Mouse (Mus musculus) megakaryocyte-erythroid progenitor cell, adult 5-6 weeks (primary cell): ENCODE measurements around the gene Clstn1. TPM values are rescaled to one million over a fixed set of nuclear protein-coding genes. Genes with fewer than 3 reads are reported as not detected.

Experiments used
- ATAC-seq: replicated peaks from 2 replicates; pipeline ENCODE4 v1.8.0; 2016; ENCODE audit warnings: mild to moderate bottlenecking, inconsistent platforms; ENCODE audit not compliant: severe bottlenecking, poor library complexity, low FRiP score, low TSS enrichment
- total RNA-seq, 2 experiments: library from RNA; stranded (forward) in 1 of 2; stranded (reverse) in 1 of 2; fragments of 200-1000, 215-1000 nt in 1 of 2; fragments of >200 nt in 1 of 2; fragmentation: Nextera tagmentation in 1 of 2; gene quantifications; 2 replicates each; pipeline ENCODE4 v1.2.3; 2014 to 2017

The Clstn1 gene
- total RNA-seq (2014; fragmentation: Nextera tagmentation) (30.8 and 31.2 TPM in 2 replicates), total RNA-seq (2017) (23.3 and 30.4 TPM in 2 replicates)

GRCm38 (mm10) chr4:149586044-149586782 is at the start of gene Clstn1:
Gene Clstn1 (plus strand): TSS chr4:149586468.
- no peak for ATAC-seq

DNA sequence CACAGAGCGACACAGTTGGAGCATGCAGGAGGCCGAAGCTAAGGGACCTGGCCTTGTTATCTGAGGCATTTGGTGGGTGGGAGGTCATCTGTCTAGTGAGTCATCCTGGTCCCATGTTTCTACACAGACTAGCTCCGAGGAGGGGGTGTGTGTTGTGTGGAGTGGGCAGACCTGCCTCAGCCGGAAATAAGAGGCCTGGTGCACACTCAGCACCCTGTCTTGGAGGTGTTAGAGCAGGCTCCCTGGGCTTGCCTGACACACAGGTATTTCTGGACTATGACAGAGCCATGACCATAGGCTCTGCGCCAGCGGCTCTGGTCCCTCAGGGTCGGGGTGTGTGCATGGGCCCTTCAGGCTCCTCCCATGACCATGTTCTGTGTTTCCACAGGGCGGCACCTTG is 46.8 kb upstream of the Clstn1 start:
- ATAC-seq: no peak

DNA sequence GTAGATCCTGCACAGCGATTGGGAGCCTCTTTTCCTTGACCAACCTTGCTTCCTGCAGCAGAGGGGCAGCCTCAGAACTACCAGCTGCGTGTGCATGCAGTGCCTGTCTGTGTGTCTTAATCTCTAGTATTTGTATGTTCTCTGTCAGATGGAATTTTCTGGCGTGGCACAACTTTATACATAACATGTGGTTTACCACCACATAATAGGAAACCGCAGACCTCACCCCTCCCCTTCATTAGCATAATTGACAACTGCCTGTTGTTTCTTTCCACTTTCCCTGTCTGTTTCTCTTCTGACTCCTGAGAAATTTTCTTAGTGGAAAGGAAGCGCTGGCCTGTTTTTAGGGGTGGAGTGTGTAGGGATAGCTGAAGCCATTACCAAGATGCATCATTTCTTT is 44.3 kb upstream of the Clstn1 start:
- ATAC-seq: peak; percentile 30; the same call in 1 of the 2 replicates

DNA sequence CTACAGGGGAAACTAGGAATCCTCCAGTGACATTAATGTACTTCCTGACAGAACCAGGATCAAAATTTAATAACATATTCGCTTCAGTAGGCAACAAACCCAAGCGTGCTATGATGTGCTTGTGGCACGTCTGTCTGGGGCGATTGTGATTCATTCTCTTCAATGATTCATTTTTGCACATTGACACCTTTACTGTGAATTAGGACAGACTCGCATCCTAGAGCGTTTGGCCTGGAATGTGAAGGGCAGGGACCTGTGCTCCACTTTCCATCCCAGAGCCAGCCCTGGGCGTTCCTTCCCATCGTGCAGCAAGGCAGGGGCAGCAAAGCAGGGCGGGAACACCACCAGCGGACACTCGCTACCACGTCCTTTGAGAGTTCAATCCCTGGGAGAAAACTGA is 43.8 kb upstream of the Clstn1 start:
- no peak for ATAC-seq

DNA sequence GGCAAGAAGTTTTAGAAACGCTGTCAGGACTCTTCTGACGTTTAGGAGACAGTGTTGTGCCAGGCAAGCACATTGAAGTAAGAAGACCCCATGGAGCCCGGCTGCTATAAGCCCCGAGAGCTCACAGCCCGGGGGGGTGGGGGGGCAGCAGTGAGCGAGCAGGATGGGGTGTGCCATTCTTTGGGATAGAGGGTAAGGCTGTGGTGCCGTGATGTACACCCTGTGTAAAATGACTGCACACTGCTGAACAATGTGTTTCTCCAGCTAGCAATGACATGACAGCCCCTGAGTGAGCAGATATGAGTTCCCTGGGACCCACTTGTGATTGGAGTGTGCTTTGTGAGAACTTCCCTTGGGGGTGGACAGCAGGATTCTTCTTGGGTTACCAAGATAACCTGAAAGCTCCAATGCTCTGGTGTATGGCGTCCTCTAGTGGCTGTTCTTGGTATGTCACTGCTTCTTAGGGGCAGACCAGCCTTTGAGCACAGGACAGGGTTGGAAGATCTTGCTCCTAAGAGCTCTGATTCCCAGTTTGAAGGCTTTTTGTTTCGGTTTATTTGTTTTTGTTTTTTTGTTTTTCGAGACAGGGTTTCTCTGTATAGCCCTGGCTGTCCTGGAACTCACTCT is 43.2 kb upstream of the Clstn1 start:
- ATAC-seq: peak; percentile 56

GRCm38 (mm10) chr4:149544892-149545291 is 41.4 kb upstream of the Clstn1 start:
- ATAC-seq: no peak

GRCm38 (mm10) chr4:149546797-149547444 is 39.3 kb upstream of the Clstn1 start:
- ATAC-seq: 0 out of 2 replicates have a peak, but pooled peaks have one; percentile 12

GRCm38 (mm10) chr4:149547523-149547922 is 38.7 kb upstream of the Clstn1 start:
- no peak for ATAC-seq

DNA sequence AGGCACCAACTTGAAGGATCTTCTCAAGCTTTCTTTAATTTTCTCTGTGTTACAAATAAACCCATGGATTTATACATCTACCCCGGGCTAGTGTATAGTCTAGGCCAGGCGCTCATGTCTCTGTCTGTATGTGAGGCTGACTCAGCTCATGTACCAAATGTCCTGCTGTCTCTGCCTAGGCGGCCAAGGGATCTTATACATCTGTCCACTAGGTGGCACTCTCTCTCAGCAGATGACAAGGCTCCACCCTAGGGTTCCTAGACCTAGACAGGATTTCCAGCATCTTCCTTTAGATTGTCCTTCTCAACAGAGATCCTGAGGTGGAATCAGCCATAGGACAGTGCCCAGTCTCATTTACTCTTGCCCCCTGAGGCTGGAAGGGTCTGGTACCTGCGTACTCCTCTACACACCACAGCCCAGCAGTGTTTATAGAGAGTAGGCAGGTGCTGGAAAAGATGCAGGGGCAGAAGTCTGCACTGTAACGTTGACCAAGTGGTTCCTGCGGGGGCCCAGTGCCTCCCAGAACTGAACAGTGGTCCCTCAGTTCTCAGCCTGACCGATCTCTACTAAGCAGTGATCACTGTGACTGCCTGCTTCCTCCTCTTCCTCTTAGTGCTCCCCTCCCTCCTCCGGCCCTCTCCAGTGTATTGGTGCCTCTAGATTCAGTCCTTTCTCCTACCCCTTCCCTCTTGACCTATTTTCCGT is 36.9 kb upstream of the Clstn1 start:
- ATAC-seq: peak; percentile 81

DNA sequence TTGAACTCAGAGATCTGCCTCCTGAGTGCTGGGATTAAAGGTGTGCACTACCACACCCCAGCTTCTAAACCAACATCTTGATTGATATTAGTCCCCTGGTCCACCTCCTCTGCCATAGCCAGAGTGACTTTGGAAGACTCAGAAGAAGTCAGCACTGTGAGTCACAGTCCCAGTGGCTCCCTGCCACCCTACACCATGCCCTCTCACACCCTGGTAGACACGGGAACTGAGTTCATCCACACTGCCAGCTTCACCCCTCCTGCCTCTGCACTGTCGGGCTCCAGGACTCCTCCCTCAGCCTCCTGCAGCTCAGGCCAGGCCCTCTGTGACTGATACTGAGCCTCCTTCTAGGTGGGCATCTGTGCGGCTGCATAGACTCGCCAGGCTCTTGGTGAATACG is 35.4 kb upstream of the Clstn1 start:
- ATAC-seq: no peak

- ATAC-seq: no peak
Observed at GRCm38 (mm10) chr4:149551696-149552095, 34.6 kb upstream of the Clstn1 start.

DNA sequence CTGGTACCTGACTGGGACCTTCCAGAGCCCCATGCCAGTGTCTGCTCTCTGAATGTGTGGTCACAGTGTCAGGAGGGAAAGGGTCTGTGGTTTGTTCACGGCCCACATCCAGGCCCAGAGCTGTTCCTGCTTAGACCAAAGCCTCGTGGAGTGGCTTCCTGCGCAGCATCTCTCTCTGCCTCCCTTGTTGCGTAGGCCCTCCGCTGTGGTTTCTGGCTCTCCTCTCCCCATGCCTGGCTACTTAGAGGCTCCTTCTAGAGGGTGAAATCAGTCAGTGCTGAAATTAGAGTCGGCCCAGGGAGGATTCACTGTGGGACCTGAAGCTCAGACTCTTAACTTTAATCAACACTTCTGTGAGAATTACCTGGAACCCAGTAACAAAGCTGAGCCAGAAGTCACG is 32.4 kb upstream of the Clstn1 start:
- ATAC-seq: no peak

DNA sequence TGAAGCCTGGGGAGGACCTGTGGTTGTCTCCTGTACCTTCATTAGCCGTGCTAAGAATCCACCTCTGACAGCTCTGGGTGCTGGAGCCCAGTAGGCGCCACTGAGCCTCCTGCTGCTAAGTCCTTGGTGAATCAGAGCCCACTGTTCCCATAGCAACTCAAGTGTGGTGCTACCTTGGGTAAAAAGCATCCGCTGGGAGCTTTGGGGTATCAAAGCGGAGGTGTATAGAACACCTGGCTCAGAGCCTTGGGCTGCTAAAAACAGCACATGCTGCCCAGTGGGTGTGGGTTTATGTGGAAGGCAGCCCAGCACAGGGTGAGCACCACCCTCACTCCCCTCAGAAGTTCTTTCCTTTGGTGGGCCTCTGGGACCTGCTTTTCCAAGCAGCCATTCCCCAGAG is 30.2 kb upstream of the Clstn1 start:
- ATAC-seq: no peak

DNA sequence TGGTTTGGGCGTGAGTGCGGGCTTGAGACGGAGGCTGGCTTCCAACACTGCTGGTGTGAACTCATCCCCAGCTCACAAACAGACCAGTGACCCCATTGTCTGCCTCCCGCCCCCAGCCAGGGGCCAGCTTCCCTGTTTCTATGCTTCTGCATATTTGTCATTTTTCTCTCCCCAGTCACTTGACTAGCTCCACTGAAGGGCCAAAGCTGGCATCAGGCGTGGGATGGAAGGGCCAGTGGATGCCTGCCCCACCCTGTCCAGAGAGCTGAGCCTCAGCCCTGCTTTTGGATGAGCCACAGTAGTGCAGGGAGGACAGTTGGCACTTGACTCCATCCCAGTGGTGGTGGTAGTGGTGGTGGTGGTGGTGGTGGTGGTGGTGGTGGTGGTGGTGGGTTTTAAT is 28.4 kb upstream of the Clstn1 start:
- no peak for ATAC-seq

DNA sequence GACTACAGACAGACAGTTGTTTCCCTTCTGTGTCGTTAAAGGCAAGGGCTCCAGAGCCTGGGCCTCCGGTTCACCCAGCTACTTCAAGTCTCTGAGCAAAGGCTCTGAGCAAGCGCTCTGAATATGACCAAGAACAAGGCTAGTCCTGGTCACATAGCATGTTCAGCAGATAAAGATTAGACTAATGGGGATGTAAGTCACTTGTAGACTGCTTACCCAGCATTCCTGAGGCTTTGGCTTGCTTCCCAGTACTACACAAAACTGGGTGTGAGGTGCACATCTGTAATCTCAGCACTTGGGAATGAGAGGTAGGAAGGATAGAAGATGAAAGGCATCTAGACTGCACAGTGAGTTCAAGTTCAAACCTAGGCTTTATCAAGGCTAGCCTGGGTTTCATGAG is 27.9 kb upstream of the Clstn1 start:
- no peak for ATAC-seq

DNA sequence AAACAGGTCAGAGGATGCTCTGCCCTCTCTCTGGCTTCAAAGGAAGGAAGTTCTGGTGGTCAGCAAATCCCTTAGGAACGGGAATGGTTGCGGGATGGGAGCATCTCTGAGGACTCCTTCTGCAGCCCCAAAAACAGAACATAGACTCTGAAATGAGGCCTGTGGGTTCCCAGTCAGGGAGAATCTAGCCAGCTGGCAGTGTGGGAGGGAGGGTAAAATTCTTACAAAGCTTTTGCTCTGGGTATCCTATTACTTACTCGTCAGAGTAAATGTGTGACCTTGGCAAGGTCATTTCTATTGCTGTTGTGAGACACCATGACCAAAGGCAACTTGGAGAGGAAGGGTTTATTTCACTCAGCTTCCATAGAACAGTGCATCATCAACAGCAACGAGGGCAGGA is 24.9 kb upstream of the Clstn1 start:
- ATAC-seq: no peak

DNA sequence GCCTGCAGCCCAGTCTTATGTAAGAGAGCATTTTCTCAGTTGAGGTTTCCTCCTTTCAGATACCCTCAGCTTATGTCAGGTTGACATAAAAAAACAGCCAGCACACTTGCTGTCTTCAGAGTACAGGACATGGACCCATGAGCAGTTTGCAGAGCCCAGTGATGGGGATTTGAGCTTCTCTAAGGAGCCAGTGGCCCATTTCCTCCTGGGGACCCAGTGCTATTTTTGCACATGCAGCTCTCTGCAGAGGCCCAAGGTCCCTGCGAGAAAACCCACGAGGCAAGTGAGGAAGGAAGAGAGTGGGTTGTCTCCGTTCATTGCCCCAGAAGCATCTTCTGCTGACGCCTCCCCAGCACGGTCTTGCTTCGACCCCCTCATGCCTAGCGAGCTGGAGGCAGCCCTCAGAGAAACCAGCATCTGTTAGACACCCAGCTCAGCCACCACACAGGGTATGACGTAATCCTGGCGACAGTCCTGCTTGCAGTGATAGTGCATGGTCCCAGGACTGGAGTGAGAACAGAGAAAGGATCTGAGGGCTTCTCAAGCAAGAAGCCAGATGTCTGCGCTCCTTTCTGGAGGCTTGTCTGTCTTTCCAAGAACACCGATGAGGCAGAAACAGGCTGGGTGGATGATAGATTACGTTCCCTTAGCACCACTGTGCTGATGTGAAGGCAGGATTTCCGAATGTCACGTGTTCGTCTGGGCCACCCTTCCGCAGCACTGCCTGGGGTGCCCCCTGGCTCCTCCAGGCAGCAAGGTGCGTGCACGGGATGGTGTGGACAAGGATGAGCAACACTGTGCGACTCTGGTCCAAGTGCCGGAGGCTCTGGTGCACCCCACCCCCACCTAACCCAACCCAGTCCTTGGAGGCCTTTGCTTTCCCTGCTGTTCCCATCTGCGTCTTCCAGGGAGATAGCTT is 24.0 kb upstream of the Clstn1 start:
- peak; percentile 76 for ATAC-seq

DNA sequence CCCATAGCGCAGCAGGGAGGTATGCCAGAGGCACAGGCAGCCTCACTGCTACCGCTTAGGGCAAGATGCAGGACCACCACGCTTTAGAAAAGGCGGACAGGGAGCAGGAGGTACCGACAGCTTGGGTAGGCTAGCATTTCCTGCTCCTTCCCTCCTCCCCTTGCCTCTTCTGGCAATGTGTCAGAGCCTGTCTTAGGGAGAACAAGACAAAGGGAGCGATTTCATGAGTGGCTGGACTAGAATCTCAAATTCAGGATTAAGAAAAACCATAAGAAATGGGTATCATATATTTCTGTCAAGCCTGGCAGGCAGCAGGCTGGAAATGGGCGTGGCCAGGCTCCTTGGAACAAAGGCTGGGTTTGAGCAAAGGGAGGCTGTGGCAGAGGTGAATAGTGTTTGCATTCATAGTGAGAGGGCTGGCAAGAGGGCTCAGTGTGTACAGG is 23.3 kb upstream of the Clstn1 start:
- no peak for ATAC-seq

DNA sequence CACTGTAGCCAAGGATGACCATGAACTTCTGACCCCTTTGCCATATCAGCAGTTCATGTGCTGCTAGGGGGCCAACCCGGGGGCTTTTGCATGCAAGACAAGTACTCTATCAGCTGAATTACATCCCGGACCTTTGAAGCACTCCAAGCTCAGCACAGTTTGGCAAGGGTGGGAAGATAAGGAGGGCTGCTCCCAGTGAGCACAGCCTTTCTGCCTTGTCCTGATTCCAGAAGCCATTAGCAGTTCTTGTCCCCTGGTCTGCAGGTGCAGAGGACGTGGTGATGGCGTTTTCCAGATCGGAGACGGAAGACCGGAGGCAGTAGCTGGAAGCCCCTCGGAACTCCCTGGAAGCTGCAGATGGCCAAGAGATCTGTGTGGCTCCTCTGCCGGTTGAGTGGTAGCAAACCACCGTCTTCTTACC is 22.3 kb upstream of the Clstn1 start:
- ATAC-seq: no peak
